Mouse (Mus musculus) brown adipose tissue, adult 24 weeks (tissue): ENCODE measurements around the gene Rpn2. TPM values are rescaled to one million over a fixed set of nuclear protein-coding genes. Genes with fewer than 3 reads are reported as not detected.

Source experiments
- H3K27ac ChIP-seq: fragments of 200-500 bp; replicated peaks from 2 replicates; pipeline ENCODE4 v1.5.1; 2012; ENCODE audit warnings: low read depth, mild to moderate bottlenecking, low read length
- H3K4me1 ChIP-seq: fragments of 200-500 bp; 2 replicates; pipeline ENCODE4 v1.6.1; 2012; ENCODE audit warnings: low read length, mixed read lengths; ENCODE audit not compliant: control insufficient read depth, insufficient read depth, insufficient read length
- H3K4me3 ChIP-seq: fragments of 200-500 bp; 2 replicates; pipeline ENCODE4 v1.5.1; 2012; ENCODE audit warnings: low read depth, mild to moderate bottlenecking, low read length, moderate library complexity; ENCODE audit not compliant: insufficient read depth
- polyA plus RNA-seq: library from polyadenylated mRNA; stranded (reverse); fragments of >200 nt; gene quantifications from 2 replicates; pipeline ENCODE4 v1.2.4, GENCODE M21; 2012; ENCODE audit not compliant: missing spikeins, insufficient read depth, insufficient read length

Rpn2 gene
- 62.2 and 69.3 TPM in 2 replicates for polyA plus RNA-seq

DNA sequence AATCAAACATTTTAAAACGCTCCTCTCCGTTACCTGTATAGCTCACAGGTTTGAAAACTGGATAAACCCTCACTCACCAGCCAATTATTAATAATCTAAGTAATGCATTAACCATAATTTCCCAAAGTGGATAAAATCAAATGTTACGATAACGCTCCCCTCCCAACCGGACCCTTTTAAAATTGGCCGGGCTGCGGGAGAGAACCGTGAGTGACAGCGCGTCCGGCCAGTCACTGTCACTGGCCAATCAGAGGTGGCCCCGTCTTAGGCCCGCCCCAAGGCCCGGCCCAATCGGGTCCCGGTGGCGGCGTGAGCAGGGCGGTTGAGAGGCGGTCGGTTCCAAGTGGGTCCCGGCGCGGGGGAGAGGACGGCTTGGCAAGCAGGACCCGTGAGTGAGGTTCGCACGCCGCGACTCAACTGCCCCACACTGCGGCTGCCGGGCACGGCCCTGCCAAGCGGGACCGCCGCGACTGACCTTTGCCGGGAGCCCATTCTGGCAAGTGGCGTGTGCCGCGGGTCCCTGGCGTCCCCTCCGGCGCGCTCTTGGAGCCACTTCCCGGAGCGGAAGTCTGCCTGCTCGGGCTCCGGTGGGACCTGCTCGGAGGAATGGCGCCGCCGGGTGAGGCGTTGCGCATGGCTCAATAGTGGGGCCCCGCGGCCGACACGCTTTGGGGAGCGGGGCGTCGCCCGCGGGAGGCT is at the start of gene Rpn2:
Rpn2 (plus strand) TSS at position 301 of the 699 bp plus-strand sequence.
- peak within 1 kb of the TSS; percentile 95 for H3K27ac ChIP-seq
- H3K4me3 ChIP-seq: peak within 1 kb of the TSS; percentile 63
- no peaks in the 10 kb centered on the region for H3K4me1 ChIP-seq

DNA sequence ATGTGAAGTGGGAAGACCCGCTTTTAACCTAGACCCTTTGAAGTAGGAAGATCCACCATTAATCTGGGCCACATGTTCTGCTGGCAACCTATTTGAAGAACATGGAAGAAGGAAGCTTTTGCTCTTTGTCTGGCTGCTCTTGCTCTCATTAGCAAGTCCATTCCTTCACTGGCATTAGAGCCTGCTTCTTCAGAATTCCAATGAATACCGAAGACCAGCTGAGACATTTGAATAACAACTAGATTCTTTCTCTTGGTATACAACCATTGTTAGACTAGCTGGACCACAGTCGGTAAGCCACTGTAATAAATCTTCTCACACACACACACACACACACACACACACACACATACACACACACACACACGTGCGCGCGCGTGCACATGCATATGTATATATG is 42.9 kb upstream of the Rpn2 start:
- Histone ChIP-seq H3K4me3 (no peak overlapping the region), H3K27ac (no peak overlapping the region), H3K4me1 (no peaks in the 10 kb centered on the region)

- Histone ChIP-seq H3K4me3 (no peak overlapping the region), H3K4me1 (no peaks in the 10 kb centered on the region)
These were observed 33.8 kb upstream of the Rpn2 start for GRCm38 (mm10) chr2:157245001-157245400.

DNA sequence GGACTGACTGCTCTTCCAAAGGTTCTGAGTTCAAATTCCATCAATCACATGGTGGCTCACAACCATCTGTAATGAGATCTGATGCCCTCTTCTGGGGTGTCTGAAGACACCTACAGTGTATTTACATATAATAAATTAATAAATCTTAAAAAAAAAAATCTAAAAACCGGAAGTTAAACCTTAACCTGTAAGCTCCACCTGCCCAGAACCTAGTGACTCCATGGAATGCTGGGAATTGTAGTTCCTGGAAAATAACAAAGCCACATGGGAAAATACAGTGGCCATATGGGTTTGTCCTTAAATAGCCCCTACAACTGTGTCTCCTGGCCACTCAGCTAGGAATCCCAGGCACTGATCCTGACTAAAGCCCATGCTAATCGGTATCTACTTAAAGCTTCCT is 33.2 kb upstream of the Rpn2 start:
- H3K4me1 ChIP-seq: no peaks in the 10 kb centered on the region
- H3K27ac ChIP-seq: no peak overlapping the region
- no peak overlapping the region for H3K4me3 ChIP-seq

More at GRCm38 (mm10) chr2:157245001-157245400, 33.8 kb upstream of the Rpn2 start:
- no peak overlapping the region for H3K27ac ChIP-seq

DNA sequence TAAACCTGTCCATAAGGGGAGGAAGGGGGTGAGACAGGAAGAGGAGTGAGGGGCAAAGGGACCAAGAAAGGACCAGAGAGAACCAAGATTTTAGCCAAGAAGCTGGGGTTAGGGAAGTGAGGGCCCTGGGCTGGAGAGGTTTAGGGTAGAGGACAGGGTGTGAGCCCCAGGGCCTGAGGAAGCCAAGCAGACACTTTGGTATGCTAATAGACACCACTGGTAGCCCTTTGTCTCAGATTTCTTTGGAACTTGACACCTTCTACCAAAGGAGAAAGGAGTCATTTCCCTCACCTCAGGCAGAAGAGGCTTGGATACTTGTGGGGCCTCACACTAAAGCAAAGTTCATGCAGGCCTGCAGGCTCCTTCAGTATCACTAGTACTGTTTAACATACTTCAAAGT is 30.7 kb upstream of the Rpn2 start:
- Histone ChIP-seq H3K27ac (no peak overlapping the region), H3K4me1 (no peaks in the 10 kb centered on the region), H3K4me3 (no peak overlapping the region)

- no peak overlapping the region for H3K27ac ChIP-seq
- no peak overlapping the region for H3K4me3 ChIP-seq
- no peaks in the 10 kb centered on the region for H3K4me1 ChIP-seq
These were observed 19.1 kb upstream of the Rpn2 start for GRCm38 (mm10) chr2:157259720-157260119.

DNA sequence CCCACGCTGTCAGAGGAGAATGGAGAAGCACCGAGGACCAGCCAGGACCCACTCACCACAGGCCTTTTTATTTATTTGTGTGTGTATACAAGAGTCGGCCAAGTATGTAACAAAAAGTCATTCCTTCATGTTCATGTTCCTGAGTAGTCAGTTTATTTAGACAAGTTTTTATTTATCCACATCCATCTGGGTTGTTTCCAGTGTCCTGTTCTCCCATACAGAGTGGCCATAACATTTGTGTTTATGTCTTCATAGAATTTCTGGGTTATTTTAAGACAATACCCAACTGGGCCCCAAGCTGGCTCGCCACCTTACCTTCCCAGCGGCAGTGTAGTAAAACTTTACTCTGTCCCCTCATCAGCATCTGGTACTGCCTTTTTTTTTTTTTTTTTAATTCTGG is 16.9 kb upstream of the Rpn2 start:
- H3K4me3 ChIP-seq: no peak overlapping the region
- no peak overlapping the region for H3K27ac ChIP-seq
- no peaks in the 10 kb centered on the region for H3K4me1 ChIP-seq

GRCm38 (mm10) chr2:157262506-157262905 is 16.3 kb upstream of the Rpn2 start:
- no peak overlapping the region for H3K4me3 ChIP-seq
- no peaks in the 10 kb centered on the region for H3K4me1 ChIP-seq
- no peak overlapping the region for H3K27ac ChIP-seq

DNA sequence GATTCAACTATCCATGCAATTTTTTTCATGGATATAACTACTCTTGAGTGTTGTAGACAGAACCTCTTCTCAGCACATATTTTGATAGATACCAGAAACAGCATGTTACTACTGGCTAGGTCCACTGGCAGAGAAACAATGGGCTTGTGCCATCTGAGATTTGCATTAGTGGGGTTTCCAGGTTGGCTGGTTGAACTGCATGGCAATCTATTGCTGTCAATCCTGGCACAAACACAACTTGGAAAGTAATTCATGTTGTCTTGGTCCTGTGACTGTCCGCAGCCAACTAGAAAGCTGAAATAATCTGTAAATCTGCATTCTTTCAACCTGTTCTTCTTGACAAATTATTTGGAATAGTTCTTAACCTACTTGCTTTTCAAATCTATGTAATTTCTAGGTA is 15.7 kb upstream of the Rpn2 start:
- Histone ChIP-seq H3K27ac (no peak overlapping the region), H3K4me3 (no peak overlapping the region)

DNA sequence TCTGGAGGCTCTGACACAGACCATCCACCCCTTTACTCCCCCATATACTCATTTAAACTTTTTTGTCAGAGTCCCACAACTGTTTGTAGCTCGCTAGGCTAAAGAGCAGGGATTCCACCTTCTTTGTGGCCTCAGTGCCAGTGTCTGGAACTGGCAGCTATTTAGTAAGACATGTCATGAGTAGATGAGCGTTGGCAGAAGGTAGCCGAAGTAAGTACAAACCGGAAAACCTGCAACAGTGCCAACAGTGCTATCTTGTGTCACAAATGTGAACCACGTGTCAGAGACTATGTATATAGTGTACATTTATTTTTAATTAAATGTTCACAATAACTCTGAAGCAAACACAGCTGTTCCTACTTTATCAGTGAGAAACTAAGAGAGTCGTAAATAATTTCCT is 15.0 kb upstream of the Rpn2 start:
- no peak overlapping the region for H3K27ac ChIP-seq
- no peak overlapping the region for H3K4me3 ChIP-seq
- H3K4me1 ChIP-seq: no peaks in the 10 kb centered on the region

More for the DNA sequence above, 15.7 kb upstream of the Rpn2 start:
- no peaks in the 10 kb centered on the region for H3K4me1 ChIP-seq

DNA sequence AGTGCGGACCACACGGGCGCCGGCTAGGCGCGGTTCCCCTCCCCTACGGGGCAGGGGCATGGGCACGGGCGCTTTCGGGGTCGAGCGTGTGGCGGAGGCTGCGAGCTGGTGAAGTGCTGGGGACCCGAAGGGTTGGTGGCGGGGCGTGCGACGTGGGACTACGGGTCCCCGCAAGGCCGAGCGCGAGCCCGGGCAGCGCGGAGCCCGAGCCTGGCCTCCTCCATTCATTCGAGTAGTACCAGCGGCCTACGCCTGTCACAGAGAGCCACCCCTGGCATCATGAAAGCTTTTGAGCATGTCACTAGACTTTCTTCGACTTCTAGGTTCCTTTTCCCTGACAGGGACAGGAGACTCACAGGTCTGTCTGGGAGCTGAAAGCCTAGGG is 591 bp downstream of the Rpn2 start, which contains the start of gene Mroh8:
Mroh8 (minus strand) TSS at position 134 of the 385 bp plus-strand sequence.
- Histone ChIP-seq H3K4me3 (peak within 1 kb of the TSS; percentile 63), H3K27ac (peak within 1 kb of the TSS; percentile 95), H3K4me1 (no peaks in the 10 kb centered on the region)

- H3K4me3 ChIP-seq: no peak overlapping the region
- H3K4me1 ChIP-seq: no peaks in the 10 kb centered on the region
- H3K27ac ChIP-seq: no peak overlapping the region
These were observed 4.5 kb downstream of the Rpn2 start for GRCm38 (mm10) chr2:157283321-157283720.

GRCm38 (mm10) chr2:157287542-157287941 is 8.7 kb downstream of the Rpn2 start:
- H3K4me3 ChIP-seq: no peak overlapping the region
- no peaks in the 10 kb centered on the region for H3K4me1 ChIP-seq
- no peak overlapping the region for H3K27ac ChIP-seq

DNA sequence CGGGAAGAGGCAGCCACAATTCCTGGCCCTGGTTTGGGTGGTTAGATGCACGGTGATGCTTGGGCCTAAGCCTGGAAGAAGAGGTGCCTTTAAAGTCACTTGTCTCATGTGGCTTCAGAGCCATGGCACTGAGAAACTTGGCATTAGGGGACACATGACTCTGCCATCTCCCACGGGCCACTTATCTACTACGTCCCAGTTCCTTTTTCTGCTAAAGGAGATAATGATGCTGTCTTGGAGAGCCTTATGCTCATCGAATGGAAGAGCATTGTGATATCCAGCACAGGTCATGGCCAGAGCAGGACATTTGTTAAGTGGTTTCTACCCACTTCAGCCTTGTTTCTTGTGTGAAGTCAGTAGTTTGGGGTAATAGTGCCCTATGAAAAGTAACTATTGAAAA is 10.2 kb downstream of the Rpn2 start:
- no peak overlapping the region for H3K4me3 ChIP-seq
- H3K27ac ChIP-seq: no peak overlapping the region
- H3K4me1 ChIP-seq: no peaks in the 10 kb centered on the region

DNA sequence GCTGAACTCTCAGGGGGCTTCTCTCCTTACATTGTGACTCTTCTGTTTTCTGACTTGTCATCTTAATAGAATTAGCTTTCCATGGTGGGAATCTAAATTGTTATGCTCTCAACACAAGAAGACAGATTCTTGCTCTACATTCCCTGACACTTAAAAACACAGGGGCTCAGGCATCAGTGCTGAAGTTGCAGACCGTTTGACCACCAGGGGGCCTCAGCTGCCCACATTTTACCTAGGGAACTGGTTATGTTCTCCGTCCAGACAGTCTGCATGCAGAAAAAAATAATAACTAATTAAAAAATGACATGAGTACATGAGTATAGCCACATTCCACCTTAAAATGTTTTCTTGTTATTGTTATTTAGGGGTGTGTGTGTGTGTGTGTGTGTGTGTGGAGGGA is 13.3 kb downstream of the Rpn2 start:
- no peak overlapping the region for H3K4me3 ChIP-seq
- no peak overlapping the region for H3K27ac ChIP-seq
- no peaks in the 10 kb centered on the region for H3K4me1 ChIP-seq

DNA sequence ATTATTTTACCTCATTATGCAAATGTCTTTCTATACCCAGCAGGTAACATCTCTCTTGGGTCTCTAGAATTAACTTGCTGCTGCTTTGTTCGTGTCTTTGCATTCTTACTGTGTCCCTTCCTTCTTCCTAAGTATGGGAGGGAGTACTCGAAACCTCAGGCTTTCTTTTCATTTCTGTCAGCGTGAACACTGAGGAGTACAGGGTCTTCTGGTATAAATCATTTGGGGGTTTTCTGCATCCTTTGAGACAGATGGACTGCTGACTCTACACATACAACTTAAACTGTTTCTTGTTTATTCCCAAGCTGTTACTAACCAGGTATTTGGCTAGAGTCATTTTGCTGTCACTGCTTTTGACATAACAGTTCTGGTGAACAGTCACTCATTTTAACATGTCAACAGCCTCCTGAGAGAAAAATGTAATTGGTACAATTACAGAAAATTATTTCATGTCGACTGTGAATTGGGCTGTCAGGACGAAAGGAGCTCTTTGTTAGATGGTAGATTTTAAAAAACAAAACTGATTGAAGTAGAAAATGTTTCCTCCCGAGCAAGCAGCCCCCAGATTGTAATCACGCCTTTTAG is 17.4 kb downstream of the Rpn2 start:
- H3K4me3 ChIP-seq: no peak overlapping the region
- no peak overlapping the region for H3K27ac ChIP-seq
- H3K4me1 ChIP-seq: no peaks in the 10 kb centered on the region
